Mouse (Mus musculus): ENCODE data around the gene Lag3.
"Not testable (repeated sequence)": the region's sequence is repeated elsewhere in the genome, so short reads cannot be mapped to it uniquely, and the experiment has no call there.

Lag3 gene

DNA sequence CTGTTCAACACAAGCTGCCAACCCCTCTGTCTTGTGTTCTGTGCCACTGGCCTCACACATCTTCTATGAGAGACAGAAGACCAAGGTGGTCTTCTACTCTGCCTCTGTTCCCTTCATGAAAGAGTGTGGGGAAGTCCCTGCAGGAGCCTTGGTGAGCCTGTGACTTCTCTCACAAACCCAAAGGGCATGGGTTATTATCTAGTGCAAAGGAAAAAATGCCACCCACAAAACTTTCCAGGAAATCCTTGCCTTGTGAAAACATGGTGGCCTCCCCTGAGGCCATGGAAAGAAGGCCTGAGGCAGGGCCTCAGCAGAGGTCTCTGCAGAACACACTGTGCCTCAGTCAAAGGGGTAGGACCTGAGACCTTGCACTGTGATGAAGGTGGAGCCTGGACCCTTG is 9.7 kb downstream of the Lag3 start:
- no peak for DNase-seq (ENCODE audit: inconsistent age in 2 of 2, low spot score in 1 of 2)

DNA sequence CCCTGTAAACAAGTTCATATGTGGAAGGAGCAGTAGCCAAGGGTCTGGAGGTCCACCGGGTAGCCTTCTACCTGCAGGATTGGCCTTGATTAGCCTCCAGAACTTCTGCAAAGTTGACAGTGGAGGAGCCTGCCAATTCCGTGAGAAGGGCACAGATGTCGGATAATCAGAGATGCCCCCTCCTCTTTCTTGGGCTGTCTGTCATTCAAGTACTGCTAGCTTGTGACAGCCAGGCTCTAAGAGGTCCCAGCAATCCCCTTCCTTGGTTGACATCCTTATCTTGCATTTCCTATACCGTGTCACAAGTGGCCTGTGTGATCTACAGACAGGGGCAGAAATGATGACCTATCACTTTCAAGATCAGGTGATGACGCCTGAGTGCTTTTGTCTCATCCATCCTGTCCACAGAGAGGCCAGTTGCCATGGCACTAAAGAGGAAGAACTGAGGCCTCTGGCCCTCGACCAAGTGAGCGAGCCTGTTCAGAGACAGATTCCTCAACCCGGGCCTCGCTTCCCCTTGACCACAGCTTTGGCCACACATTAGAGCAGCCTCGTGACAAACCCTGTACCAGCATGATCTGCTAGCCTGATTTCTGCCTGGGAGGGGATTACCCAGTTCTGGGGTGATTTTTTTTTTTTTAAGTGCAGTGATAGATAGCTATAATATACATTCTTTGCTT is 10.6 kb downstream of the Lag3 start:
- DNase-seq (ENCODE audit: inconsistent age in 2 of 2, low spot score in 1 of 2): peak; percentile 38 to 42

DNA sequence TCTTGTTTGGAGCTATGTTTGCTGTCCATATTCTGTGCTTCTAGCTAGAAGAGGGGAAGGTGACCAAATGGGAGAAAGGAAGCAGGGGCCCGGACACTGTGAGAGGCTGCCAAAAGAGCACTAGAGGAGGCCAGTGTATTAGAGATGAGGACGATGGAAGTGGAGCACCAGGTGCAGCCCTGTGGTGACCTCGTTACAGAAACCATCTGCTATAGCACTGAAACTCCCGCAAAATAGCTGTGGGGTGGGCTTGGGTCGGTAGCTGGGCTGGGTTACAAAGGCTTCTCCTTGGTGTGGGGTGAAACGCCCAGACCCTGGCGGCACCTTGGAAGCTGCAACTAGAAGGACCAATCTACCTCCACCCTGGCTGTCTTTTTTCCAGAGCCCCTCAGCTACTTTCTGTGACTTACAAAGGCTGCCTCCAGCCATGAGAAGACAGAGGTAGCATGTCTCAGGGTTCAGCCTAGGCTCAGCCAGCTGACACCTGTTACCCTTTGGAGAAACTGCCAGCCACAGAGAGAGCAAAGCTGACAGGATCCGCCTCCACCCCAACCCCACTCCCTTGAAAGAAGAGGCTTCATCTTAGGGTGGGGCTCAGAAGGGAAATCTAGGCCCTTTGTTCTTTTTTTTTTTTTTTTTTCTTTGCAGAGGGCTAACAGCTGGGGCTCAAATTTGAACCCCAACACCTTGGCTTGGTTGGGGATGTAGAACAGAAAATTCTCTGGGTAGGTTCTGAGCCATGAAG is 11.3 kb downstream of the Lag3 start:
- no peak for DNase-seq (ENCODE audit: inconsistent age in 2 of 2, low spot score in 1 of 2)

DNA sequence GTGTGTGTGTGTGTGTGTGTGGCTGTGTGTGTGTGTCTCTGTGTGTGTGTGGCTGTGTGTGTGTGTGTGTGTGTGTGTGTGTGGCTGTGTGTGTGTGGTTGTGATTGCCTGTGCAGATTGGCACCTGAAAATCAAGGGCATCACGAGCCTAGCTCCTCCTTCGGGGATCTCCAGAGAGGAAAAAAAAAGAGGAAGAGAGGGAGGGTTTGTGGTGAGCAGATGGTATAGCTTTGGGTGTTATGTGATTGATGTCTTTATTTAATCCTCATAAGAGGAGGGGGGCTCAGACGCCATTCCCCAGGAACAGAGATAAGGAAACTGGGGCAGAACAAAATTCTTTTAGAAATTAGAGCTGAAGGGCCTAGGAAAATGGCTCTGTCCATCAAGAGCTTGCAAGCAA is 13.1 kb downstream of the Lag3 start:
- DNase-seq (ENCODE audit: inconsistent age in 2 of 2, low spot score in 1 of 2): no peak

DNA sequence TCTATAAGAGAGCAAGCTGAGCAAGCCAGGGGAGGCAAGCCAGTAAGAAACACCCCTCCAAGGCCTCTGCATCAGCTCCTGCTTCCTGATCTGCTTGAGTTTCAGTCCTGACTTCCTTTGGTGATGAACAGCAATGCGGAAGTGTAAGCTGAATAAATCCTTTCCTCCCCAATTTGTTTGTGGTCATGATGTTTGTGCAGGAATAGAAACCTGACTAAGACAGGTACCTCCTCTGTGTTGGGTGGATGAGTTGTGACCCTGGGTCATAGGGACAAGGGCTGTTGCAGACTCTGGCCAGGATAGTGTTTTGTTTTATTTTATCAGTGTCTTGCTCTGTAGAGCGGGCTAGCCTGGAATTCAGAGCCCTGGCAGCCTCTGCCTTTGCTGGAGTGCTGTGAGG is 17.4 kb downstream of the Lag3 start:
- not testable (repeated sequence) for DNase-seq (ENCODE audit: inconsistent age in 2 of 2, low spot score in 1 of 2)

DNA sequence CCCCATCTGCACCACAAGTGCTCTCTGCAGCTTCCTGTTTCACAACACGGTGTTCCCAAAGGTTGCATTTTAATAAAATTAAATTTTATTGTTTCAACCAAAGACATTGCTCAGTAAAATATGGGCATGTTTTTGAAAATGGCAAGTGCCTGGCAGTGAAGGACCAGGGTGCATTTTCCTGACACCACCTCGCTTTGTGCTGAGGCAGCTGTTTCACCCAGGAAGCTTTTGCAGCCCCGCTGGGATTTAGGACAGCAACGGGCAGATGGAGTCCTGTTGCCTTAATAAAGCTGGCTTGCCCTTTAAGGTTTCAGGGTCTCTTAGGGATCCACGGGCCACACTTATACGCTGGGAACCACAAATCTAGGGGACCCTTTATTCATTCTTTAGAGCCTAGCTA is 20.5 kb downstream of the Lag3 start:
- no peak for DNase-seq (ENCODE audit: inconsistent age in 2 of 2, low spot score in 1 of 2)

DNA sequence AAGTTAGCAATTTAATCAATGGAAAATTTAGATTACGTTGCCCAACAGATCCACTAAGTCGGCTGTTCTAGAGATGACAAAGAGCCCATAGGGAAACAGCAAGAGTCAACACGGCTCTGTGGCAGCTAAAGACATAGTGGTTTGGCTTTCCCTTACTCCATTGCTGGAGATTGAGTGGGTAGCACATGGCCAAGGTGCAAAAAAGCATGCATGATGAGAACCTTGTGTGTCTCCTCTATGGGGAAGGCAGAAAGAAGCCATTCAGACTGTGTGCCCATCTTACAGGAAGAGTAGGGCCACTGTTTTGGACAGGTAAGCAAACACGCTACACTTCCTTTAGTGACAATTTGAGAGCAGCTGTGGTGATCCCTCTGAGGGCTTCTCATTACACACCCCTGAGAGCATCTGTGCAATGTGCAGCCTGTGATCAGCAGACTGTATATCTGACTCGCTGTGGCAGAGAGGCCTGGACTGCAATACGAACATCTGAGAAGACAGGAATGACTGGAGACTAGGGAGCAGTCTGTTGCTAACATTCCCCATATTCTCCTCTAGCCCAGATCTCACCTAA is 22.9 kb downstream of the Lag3 start:
- DNase-seq (ENCODE audit: inconsistent age in 2 of 2, low spot score in 1 of 2): no peak

DNA sequence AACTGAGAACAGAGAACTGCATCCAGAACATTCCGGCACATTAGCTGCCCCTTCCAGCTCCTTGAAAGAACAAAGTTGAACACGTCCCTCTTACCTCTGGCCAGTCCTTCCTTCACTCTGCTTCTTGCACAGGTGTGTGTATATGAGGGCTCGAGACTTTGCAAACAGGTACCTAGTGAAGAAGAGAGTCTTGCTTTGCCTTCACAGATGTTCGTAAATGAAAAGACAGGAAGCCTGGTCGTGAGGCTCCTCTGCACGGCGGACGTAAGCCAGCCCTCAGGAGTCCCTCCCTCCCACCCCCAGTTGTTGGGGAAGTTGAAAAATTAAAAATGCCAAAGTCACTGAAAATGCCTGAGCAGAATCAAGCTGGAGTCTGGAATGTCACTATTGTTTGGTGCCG is 23.5 kb downstream of the Lag3 start, which contains the start of gene Cd4:
Cd4 (minus strand) TSS at position 236 of the 400 bp plus-strand sequence.
- no peak for DNase-seq (ENCODE audit: inconsistent age in 2 of 2, low spot score in 1 of 2)

DNA sequence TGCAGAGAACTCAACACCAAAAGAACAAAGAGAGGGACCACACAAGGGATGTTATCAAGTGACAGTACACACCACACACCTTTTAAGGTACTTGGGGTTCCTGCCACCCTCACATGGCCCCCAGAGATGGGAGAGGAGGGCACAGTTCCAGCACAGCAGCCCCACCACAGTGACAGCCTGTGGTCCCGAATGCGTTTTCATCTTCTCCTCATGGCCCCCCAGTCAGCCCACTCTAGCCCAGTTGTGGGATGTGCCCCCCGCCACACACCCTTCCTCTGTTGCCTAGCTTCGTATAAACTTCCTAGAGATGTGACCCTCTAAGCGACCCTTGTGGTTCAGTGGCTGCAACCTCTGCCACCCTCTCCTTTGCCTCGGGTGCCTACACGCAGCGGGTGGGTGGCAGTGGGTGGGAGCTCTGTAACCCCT is 25.5 kb downstream of the Lag3 start:
- DNase-seq (ENCODE audit: inconsistent age in 2 of 2, low spot score in 1 of 2): no peak

DNA sequence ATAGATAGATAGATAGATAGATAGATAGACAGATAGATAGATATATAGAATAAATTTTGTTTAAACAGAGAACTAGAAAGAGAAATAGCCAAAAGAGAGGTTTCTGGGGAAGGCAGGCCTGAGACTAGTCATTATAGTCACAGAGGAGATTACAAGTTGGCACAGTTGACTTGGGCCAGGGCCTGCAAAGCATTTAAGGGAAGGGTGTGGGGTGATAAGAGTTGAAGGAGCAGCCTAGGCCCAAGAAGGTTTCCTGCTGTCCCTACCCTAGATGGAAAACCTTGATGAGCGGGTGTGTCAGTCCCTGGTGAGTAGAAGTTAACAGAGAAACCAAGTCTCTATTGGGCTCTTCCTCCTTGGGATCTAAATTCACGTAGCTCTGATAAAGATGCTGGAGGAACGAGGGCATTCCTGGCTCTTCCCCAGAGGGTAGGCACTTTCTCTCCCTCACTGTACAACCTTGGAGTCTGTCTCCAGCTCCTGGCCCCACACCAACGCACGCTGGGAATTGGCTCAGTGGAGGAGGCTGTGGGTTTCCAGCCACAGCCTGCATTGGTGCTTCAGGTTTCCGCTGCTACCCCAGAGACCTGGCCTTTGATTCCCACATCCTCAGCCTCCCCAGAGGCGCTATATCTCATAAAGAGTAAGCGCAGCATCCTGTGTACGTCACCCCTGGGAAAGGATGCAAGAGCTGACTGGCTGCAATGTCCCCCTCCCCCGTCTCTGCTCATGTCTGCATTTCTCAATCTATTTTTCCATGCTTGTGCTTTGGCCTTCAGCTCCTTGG is 26.6 kb downstream of the Lag3 start:
- no peak for DNase-seq (ENCODE audit: inconsistent age in 2 of 2, low spot score in 1 of 2)

DNA sequence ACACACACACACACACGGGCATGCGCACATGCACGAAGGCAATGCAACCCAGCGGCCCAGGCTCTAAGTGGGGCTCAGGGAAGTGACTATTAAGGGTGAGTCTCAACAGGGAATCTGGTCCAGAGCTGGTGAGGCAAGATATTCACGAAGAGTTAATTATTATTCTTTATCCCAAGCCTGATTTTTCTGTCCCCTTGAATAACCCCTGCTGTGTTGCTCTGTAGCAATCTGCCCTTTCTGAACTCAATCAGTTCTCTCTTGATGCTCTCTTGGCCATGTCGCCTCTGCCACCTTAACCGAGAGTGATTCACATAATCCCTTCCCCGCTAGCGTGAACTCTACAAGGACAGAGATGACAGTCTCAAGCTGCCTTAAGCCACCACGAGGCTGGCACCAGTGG is 28.2 kb downstream of the Lag3 start:
- DNase-seq (ENCODE audit: inconsistent age in 2 of 2, low spot score in 1 of 2): no peak

DNA sequence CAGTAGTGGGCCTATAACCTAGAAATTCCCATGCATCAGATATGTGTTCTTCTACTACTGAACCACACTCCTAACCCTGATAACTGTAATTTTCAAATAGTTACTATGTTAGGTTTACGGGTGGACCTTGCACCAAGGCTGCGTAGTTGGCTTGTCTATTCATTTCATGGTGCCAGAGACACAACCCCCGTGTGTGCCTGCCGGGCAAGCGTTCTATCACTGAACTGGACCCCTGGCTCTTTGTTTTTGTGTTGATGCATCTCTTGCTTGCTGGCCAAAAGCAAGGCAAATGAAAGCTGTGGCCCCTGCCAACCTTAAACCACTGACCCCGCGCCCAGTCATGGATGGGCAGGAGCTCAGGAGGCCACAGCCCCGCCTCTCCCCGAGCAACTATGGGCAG is 29.7 kb downstream of the Lag3 start:
- no peak for DNase-seq (ENCODE audit: inconsistent age in 2 of 2, low spot score in 1 of 2)

DNA sequence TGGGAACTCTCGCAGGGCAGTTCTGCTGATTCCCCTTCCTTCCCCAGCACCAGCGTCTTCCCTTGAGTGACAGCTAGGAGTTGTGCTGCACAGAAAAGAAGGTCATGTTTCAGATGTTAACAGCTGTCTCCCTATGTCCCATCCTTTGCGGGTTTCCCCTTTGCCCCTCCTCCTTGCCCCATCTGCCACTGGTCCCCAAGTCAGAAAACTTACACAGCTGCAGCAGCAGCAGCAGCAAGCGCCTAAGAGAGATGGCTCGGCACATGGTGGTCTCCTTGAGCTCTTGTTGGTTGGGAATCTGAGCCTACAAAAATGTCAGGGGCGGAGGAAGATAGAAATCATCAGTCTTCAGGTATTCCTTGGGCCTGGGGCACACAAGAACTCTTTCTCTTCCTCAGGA is 32.1 kb downstream of the Lag3 start:
- no peak for DNase-seq (ENCODE audit: inconsistent age in 2 of 2, low spot score in 1 of 2)

DNA sequence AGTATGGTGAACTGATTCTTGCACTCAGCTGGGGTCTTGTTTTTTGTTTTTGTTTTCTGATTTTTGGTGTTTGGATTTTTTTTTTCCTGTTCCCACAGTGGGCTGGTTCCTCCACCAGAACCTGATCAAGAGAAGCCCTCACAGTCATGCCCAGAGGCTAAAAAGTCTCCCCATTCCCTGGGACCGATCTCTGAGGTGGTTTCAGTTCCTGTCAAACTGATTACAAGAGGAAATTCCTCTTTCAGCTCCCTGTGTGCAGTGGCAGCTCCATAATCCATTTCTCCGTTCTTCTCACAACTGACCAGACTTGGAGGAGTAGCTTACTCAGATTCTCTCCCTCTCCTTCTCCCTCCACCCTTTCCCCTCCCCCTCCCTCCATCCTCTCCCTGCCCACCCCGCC is 37.2 kb downstream of the Lag3 start:
- no peak for DNase-seq (ENCODE audit: inconsistent age in 2 of 2, low spot score in 1 of 2)

DNA sequence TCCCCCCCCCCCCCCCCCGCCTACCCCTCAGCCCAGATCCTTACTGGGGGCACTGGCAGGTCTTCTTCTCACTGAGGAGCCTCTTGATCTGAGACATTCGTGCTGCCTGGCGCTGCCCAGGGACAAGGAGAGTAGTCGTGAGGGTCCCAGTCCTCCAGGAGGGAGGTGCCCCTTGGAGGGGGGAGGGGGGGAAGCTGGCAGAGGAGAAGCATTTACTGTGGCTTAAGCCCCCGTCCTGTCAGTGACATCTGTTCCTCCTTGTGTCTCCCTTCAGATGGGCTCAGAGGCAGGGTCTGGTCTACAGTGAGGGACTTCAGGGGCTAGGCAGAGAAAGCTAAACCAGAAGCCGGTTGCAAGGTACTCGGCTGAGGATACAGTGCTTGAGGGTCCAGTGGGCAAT is 44.9 kb downstream of the Lag3 start:
- DNase-seq (ENCODE audit: inconsistent age in 2 of 2, low spot score in 1 of 2): no peak

DNA sequence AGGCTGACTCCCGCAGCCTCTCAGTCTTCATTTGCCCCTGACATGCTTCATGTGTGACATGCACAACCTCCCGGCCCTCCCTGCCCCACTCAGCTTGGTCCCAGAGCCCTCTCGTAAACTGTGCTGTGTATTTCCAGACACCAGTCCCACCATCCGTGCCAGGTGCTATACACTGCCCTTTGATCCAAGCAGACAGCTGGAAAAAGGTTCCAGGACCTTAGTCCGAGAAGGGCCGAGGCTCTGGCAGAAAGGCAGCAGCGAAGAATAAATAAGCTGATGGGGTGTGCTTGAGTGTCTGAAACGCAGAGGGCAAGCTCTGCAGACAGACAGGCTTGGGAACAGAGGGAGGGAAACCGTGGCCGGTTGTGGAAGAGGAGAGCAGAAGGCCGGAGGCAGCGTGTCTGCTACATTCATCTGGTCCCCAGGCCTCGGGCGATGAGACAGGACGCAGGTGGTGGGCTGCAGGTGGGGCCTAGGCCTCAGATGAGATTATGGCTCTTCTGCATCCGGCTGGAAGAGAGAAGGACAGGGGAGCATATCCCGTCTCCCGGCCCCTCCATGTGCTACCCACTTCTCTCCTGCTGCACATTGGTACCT is 45.6 kb downstream of the Lag3 start:
- no peak for DNase-seq (ENCODE audit: inconsistent age in 2 of 2, low spot score in 1 of 2)

DNA sequence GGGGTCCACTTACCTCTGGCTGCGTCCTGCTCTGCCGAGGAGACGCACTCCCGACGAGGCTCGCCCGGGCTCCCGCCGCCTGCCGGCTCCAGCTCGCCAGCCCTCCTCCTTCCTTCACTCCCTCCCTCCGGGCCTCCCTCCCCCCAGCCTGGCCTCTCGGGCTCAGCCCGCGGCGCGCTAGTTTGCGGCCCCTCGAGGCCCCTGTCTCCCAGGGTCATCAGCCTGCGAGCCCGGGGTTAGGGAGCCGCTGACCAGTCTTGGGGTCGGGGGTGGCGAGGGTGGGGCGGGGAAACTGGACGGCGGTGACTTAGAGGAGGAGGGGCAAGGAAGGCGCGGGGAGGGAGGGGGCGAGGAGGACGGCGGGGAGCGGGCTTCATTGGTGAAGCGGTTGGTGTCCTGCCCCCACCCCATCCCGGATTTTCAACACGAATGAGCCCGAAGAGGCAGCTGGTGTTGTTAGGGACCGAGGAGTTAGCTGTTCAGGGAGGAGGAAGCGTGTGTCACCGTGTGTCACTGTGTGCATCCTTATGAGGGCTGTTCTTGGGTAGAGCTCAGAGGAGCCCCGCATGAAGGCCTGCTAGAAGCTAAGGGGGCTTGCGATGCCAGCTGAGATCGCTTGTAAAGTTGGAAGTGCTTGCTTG is 47.7 kb downstream of the Lag3 start, which contains the start of gene Gpr162:
Gpr162 (minus strand) TSS at position 326 of the 641 bp plus-strand sequence.
- peak; percentile 58 to 78 for DNase-seq (ENCODE audit: inconsistent age in 2 of 2, low spot score in 1 of 2)

DNA sequence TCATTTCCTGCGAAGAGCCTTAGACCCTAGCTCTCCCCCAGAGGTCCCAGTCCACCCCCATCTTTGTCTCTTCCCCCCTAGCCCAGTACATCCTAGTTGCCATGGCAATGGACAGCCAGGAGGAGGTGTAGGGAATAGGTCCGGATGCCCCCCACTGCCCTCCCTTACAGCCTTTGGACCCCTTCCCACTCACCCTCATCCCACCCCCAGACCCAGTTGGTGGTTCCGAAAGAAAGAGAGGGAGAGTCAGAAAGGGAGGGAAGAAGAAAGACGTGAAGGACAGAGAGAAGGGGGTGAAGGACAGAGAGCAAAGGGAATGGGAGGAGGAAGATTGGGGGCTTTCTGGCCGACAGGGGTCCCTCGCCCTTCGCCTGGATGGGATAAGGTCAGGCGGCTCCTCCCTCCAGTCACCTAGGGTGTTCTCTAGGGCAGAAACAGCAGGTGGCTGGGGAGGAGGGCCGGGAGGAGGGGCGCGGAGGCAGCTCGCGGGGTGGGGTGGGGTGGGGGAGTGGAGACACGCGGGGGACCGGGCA is 48.3 kb downstream of the Lag3 start:
- DNase-seq (ENCODE audit: inconsistent age in 2 of 2, low spot score in 1 of 2): no peak

DNA sequence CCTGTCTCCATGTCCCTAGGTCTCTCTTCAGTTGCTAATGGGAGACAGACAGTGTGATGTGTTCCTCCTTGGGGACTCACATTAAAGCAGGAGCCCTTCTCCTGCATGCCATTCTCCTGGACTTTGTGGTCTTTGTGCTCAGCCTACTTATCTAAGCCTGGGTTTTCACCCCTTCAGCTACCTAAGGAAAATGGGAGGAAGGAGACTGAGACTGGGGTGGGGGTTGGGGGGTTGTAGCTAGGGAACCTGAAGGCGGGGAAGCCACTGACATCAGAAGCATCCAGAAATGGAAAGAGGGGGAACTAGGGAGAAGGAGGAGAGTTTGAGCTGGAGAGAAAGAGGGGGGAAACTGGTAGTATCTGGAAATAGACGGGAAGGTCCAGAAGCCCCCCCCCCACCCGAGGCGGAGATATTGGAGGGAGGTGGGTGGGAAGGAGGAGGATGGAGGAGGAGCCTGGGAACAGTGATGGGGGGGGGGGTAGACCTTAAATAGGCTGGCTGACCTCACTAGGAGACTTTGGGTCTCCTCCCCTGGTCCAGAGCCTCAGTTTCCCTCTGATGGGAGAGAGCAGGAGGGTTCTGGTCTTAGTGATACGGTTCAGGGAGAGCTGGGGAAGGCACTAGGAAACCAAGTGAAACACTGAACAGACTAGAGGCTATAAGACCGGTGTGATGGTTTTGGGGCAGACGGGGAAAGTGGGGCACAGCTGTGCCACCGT is 48.9 kb downstream of the Lag3 start:
- no peak for DNase-seq (ENCODE audit: inconsistent age in 2 of 2, low spot score in 1 of 2)

DNA sequence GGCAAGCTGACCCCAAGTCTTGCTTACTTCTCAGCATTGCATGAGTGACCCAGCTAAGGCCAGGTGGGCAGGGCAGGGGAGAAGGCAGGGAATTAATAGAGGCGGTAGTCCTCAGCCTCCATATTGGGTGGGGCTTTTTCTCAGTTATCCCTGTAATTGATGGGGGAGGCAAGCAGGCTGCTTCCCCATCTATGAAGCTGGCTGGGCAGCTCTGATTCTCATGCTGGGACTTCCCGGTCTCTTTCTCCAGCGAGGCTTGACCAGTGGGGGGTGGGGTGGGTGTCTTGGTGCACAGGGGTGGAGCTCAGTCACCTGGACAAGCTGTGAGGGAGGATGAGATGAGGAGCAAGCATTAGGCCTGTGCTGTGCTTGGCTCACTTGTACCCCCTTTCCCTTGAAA is 49.7 kb downstream of the Lag3 start:
- DNase-seq (ENCODE audit: inconsistent age in 2 of 2, low spot score in 1 of 2): no peak
